Mouse (Mus musculus): ENCODE data around the gene Etnk2. TPM values are rescaled to one million over a fixed set of nuclear protein-coding genes. Genes with fewer than 3 reads are reported as not detected.

Gene Etnk2
- polyA plus RNA-seq, 1 experiment = 1.2 TPM

- DNase-seq (ENCODE audit: low spot score) = no peak
Observed at GRCm38 (mm10) chr1:133351762-133352161, 11.6 kb upstream of the Etnk2 start.

GRCm38 (mm10) chr1:133353371-133353809, 10.0 kb upstream of the Etnk2 start:
- peak; percentile 51 for DNase-seq (ENCODE audit: low spot score)

- DNase-seq (ENCODE audit: low spot score) = no peak
Observed at GRCm38 (mm10) chr1:133355469-133355868, 7.9 kb upstream of the Etnk2 start.

GRCm38 (mm10) chr1:133355912-133356311, 7.5 kb upstream of the Etnk2 start:
- DNase-seq (ENCODE audit: low spot score) = no peak

- DNase-seq (ENCODE audit: low spot score) = no peak
Observed at GRCm38 (mm10) chr1:133356330-133356729, 7.0 kb upstream of the Etnk2 start.

DNA sequence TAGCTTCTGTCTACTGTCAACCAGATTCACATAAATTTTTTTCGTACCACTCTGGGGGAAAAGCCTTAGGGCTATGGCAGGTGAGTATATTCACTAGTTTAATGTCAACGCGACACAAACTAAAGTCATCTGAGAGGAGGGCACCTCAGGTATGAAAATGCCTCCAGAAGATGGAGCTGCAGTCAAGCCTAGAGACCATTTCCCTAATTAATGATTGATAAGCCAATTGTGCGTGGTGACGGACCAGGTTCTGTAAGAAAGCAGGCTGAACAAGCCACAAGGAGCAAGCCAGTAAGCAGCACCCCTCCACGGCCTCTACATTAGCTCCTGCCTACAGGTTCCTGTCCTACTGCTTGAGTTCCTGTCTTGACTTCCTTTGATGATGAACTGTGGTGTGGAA, 2.4 kb upstream of the Etnk2 start:
- DNase-seq (ENCODE audit: low spot score) = no peak

DNA sequence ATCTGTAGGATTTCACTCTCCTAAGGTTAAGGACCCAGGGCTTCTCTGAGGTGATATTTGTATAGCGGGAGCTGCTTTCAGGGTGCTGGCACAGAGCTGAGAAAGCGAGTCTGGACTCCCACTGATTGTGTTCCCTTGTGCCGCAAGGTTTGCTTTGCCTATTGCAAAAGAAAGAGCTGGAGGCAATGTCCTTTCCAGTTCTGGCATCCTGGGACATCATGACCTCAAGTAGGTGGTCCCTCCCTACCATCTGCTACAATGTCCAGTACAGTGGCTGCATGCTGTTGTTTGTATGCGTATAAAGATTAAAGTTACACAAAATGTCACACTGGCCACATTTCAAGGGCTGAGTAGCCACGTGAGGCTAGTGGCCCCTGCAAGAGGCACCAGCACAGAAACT, 1.3 kb upstream of the Etnk2 start:
- no peak for DNase-seq (ENCODE audit: low spot score)

DNA sequence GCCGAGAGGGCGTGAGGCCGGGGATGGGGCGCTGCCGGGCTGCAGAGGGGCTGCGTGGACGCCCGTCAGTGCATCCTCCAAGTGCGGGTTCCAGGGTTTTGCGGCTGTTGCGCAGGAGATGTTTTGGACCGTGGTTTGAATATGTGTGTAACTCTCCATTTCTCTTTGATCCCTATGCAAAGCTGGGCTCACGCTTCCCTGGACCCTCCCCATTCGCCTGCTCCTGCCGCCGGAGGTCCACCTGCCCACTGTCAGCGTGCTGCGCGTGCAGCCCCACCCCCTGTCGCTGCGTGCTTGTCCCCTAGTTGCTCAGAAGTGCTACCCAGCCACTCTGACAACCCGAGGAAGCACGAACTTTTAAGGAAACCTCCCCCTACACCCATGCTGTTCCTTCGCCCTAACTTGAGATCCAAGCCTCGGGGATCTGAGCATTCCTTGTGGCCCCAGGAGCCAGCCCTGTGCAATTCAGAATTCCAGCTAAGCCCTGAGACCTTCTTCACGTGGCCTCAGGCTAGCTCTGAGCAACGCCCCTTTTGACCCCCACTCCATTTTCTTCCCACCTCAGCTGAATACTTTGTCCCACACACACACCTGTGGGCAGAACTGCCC, 754 bp downstream of the Etnk2 start:
- DNase-seq (ENCODE audit: low spot score) = no peak

GRCm38 (mm10) chr1:133364890-133365289, 1.5 kb downstream of the Etnk2 start:
- no peak for DNase-seq (ENCODE audit: low spot score)

DNA sequence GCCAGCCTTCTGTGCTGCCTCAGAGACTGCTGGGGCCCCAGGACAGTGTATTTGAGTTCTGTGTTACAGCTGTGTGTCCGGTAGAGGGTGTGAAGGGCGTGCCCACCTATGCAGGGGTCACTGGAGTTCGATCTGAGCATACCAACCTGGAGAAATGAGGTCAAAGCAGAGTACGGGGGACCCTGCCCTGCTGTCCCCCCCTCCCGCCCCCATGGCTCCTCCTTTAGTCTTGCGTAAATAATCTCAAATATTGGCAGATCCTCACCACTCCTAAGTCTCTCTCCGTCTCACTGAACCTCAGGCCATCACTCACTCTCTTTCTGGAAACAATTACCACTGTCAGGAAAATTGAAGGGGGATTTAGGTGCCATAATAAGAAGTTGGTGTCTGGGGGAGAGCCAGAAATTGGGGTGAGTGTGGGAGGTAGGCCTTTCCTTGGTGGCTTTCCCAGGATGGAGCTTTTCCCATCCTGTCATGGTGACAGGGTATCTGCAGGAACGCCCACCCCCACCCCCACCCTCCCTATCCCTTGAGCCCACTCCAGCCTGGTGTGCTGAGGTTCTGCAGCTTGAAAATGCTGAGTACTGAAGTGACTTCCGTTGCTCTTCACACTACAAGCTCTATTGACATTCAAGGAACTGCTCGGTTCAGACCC, 3.7 kb downstream of the Etnk2 start:
- DNase-seq (ENCODE audit: low spot score) = no peak

GRCm38 (mm10) chr1:133367606-133368488, 4.5 kb downstream of the Etnk2 start:
- no peak for DNase-seq (ENCODE audit: low spot score)

DNA sequence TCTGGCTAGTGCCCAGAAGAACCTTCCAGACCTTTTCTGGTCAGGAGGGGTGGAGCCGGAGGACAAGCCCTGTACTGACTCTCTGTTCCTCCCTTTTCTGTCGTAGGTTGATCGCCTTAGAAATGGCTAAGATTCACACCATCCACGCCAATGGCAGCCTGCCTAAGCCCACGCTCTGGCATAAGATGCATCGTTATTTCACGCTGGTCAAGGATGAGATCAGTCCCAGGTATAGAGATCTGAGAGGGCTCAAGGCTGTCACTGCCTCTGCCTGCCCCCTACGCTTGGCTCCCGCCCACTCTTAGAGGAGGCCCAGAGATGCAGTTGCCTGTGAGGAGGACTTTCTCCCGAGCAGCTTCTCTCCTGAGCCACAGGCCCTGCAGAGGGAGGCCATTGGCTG, 5.3 kb downstream of the Etnk2 start:
- DNase-seq (ENCODE audit: low spot score) = no peak

- DNase-seq (ENCODE audit: low spot score) = no peak
Observed at GRCm38 (mm10) chr1:133370352-133370751, 7.0 kb downstream of the Etnk2 start.

DNA sequence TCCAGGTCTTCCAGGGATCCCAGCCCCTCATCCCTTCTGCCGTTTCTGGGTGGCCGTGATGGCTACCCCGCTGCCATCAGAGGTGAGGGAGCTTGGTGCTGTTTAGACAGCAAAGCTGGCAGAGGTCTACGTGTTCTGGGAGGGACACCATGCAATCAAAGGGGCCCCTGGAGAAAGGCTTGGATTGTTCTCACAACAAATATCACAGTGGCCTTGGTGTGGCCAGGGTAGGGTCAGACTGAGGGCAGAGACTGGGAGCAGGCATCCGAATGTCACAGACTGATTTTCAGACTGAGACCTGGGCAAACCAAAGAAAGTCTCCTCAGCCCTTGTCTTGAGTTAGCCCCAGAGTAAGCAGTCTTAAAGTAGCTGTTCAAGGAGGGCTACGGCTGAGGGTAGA, 8.1 kb downstream of the Etnk2 start:
- no peak for DNase-seq (ENCODE audit: low spot score)

DNA sequence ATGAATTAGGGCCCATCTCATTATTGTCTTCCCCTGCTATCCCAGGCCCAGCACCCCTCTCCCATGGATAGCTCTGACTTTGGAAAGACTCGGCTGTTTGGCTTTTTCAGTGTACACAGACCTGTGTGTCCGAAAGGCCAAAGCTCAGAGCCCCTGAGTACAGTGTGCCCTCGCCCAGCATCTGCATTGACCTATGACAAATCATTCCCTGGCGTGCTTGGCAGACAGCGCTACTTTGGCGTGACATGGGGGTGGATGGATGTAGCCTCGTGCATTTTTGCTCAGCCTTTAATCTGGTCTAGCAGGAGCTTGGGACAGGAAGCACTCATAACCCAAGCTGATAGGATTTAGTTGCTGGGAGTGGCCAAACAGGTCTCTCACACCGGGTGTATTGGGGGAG, 8.7 kb downstream of the Etnk2 start:
- DNase-seq (ENCODE audit: low spot score) = no peak

GRCm38 (mm10) chr1:133375696-133376346, 12.4 kb downstream of the Etnk2 start:
- DNase-seq (ENCODE audit: low spot score) = no peak

GRCm38 (mm10) chr1:133377547-133377946, 14.2 kb downstream of the Etnk2 start:
- no peak for DNase-seq (ENCODE audit: low spot score)

DNA sequence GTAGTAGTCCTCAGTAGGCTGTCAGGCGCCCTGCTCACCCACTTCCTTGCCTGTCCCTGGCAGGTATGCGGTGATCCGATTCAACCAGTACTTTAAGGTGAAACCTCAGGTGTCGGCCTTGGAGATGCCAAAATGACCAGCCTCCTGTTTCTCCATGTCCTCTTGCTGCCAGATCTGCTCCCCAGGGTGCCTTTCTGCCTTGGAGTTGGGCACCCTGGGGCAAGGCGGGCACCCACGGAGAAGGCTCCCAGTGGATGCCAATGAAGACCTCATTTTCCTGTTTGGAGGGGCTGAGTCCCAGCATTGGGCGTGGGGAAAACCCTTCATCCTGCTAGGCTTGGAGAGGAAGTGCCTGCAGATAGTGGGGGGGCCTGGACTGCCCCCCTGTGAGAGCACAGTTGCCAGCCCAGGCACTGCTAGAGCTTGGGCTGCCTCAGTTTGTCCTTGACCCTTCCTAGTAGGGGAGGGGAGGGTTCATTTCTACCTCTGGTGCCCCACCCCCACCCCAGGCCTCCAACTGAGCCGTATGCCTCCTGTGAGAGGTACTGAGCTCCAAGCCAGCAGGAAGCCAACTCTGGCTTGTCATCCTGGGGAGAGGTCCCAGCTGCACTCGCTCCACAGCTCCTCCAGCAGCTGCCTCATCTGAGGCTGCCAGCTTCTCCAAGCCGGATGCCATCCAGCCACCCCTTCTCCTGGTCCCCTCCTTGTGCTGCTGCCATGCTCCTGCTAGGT, 16.0 kb downstream of the Etnk2 start:
- no peak for DNase-seq (ENCODE audit: low spot score)

GRCm38 (mm10) chr1:133379986-133380320, 16.6 kb downstream of the Etnk2 start:
- no peak for DNase-seq (ENCODE audit: low spot score)

GRCm38 (mm10) chr1:133380347-133381065, 17.1 kb downstream of the Etnk2 start:
- no peak for DNase-seq (ENCODE audit: low spot score)

DNA sequence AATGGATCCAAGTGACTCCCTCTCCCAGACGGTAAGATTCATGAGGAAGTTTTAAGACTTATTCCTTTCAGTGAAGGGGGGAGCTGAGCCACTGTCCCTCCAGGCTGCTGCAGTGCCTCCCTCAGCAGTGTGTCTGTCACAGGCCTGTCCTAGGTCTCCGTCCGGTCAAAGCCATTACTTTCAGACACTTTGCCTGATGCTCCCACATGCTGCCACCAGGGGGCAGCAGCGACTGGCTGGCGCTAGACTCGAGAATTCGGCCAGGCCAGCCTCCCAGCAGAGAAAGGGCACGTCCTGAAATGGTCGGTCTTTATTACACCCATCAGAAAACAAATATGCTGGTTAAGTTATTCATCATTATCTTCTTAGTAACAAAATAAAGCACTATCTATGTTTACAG, 18.6 kb downstream of the Etnk2 start:
- no peak for DNase-seq (ENCODE audit: low spot score)

All from urinary bladder, adult 2 months (tissue).